Mouse (Mus musculus) bone marrow macrophage, adult 2 months (primary cell): ENCODE measurements around the gene Cdc37l1.

ENCODE experiments used
- CTCF ChIP-seq: IDR thresholded peaks from 2 replicates; pipeline ENCODE4 v1.5.1; 2012; ENCODE audit warnings: low read depth, mild to moderate bottlenecking, low read length, moderate library complexity
- POLR2A ChIP-seq: IDR thresholded peaks from 2 replicates; pipeline ENCODE4 v1.6.1; 2012; ENCODE audit warnings: mild to moderate bottlenecking, low read depth, low read length, borderline replicate concordance

- TF ChIP-seq POLR2A (no peak), CTCF (no peak)
Measured at GRCm38 (mm10) chr19:28968178-28968577, 22.0 kb upstream of the Cdc37l1 start.
